Mouse (Mus musculus) stomach, embryonic 14.5 days (tissue): ENCODE data around the gene H2-DMb2. TPM values are rescaled to one million over a fixed set of nuclear protein-coding genes. Genes with fewer than 3 reads are reported as not detected.

Experiments
- ATAC-seq: fragments of 200-750 bp; cut with Nextera tagmentation; 2 replicates; pipeline ENCODE4 v1.8.0; 2017; ENCODE audit warnings: low read depth, moderate TSS enrichment; ENCODE audit not compliant: insufficient number of reproducible peaks, insufficient read depth, low FRiP score
- H3K27ac ChIP-seq: fragments of 300-500 bp; sonication (generic); 2 replicates; pipeline ENCODE4 v1.5.1; 2014; ENCODE audit warnings: mild to moderate bottlenecking, low read length, moderate library complexity, mixed read lengths
- H3K27me3 ChIP-seq: fragments of 300-500 bp; sonication (generic); 2 replicates; pipeline ENCODE4 v1.6.1; 2014; ENCODE audit warnings: low read length, control low read depth, mixed read lengths; ENCODE audit not compliant: control insufficient read depth, insufficient read depth
- H3K36me3 ChIP-seq: fragments of 300-500 bp; sonication (generic); 2 replicates; pipeline ENCODE4 v1.6.1; 2014; ENCODE audit warnings: mild to moderate bottlenecking, control low read depth, low read length, moderate library complexity, mixed read lengths; ENCODE audit not compliant: control insufficient read depth, insufficient read depth
- H3K4me1 ChIP-seq: fragments of 300-500 bp; sonication (generic); 2 replicates; pipeline ENCODE4 v1.6.1; 2014; ENCODE audit warnings: low read length, control low read depth, mixed read lengths; ENCODE audit not compliant: control insufficient read depth, insufficient read depth
- H3K4me2 ChIP-seq: fragments of 300-500 bp; sonication (generic); replicated peaks from 2 replicates; pipeline ENCODE4 v1.6.1; 2014; ENCODE audit warnings: low read depth, low read length, control low read depth
- H3K4me3 ChIP-seq: fragments of 300-500 bp; sonication (generic); 2 replicates; pipeline ENCODE4 v1.5.1; 2014; ENCODE audit warnings: low read depth, low read length, control low read depth
- H3K9ac ChIP-seq: fragments of 300-500 bp; sonication (generic); replicated peaks from 2 replicates; pipeline ENCODE4 v1.6.1; 2014; ENCODE audit warnings: low read depth, mild to moderate bottlenecking, control low read depth, low read length, moderate library complexity, mixed read lengths
- H3K9me3 ChIP-seq: fragments of 300-500 bp; sonication (generic); 2 replicates; pipeline ENCODE4 v1.6.1; 2016; ENCODE audit warnings: low read depth, low read length, control low read depth; ENCODE audit not compliant: control insufficient read depth
- WGBS: fragments of 180-500 bp; shearing (Covaris S2); extraction: QIAGEN DNeasy Blood & Tissue Kit; methylation state at CpG from one replicate; pipeline ENCODE4 v1.1.7; 2014; 5-methylcytosine and 5-hydroxymethylcytosine counted together
- polyA plus RNA-seq: library from polyadenylated mRNA; unstranded; fragments of >200 nt; fragmentation: Nextera tagmentation; extraction: Ambion mirVana; gene quantifications from 2 replicates; pipeline ENCODE4 v1.2.1, GENCODE M21; 2014

Gene H2-DMb2
- polyA plus RNA-seq, 1 experiment from 2014 or later = 0.38 TPM

- H3K4me1 ChIP-seq = no peaks in the 10 kb centered on the region; the same call in 1 of the 2 replicates
- ATAC-seq = peak; percentile 96
- no peak overlapping the region for H3K27ac ChIP-seq
- H3K9me3 ChIP-seq = no peaks in the 10 kb centered on the region
- peak overlapping the region; percentile 49 for H3K4me2 ChIP-seq
- H3K9ac ChIP-seq = no peak overlapping the region
- H3K36me3 ChIP-seq = no peaks in the 10 kb centered on the region
- H3K4me3 ChIP-seq = peak overlapping the region; percentile 23
- 0 out of 2 replicates have a peak, but pooled peaks cover 4% of the 10 kb centered on the region for H3K27me3 ChIP-seq
- WGBS = 6% methylated on average over 31 of the region's 31 CpGs
Measured at GRCm38 (mm10) chr17:34135297-34136224, 7.5 kb upstream of the H2-DMb2 start.

- peaks cover 7% of the 10 kb centered on the region; the same call in 1 of the 2 replicates for H3K27me3 ChIP-seq
- WGBS = 61% methylated on average over 7 of the region's 7 CpGs
Measured at GRCm38 (mm10) chr17:34137601-34138000, 5.5 kb upstream of the H2-DMb2 start.

GRCm38 (mm10) chr17:34138655-34139054 lies 4.5 kb upstream of the H2-DMb2 start:
- Histone ChIP-seq H3K27me3 (peaks cover 7% of the 10 kb centered on the region; the same call in 1 of the 2 replicates), H3K4me1 (no peaks in the 10 kb centered on the region; the same call in 1 of the 2 replicates), H3K9me3 (no peaks in the 10 kb centered on the region), H3K4me3 (no peak overlapping the region), H3K9ac (no peak overlapping the region), H3K4me2 (no peak overlapping the region), H3K27ac (no peak overlapping the region), H3K36me3 (no peaks in the 10 kb centered on the region)
- 84% methylated on average over 7 of the region's 7 CpGs for WGBS
- no peak for ATAC-seq

More at GRCm38 (mm10) chr17:34137601-34138000, 5.5 kb upstream of the H2-DMb2 start:
- Histone ChIP-seq H3K4me3 (no peak overlapping the region), H3K4me1 (no peaks in the 10 kb centered on the region; the same call in 1 of the 2 replicates), H3K9ac (no peak overlapping the region), H3K36me3 (no peaks in the 10 kb centered on the region), H3K4me2 (no peak overlapping the region), H3K9me3 (no peaks in the 10 kb centered on the region), H3K27ac (no peak overlapping the region)
- no peak for ATAC-seq

DNA sequence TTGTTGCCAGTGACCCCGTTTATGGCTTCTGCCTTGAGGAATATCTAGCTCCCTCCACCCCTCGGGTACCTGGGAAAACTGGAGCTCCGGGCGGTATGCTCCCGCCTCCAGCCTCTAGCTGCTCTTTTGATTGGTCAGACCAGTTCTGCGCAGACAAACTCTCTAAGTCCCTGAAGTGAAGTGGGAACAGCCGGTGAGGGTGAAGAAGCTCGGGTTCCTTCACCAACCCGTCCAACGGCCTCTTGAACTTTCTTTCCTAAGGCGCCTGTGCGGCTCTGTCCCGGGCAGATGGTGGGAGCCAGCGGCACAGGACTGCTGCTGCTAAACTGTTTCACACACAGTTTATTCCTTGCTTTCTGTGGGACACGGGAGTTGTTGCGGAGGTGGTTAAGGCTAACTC lies 3.7 kb upstream of the H2-DMb2 start:
- Histone ChIP-seq H3K27ac (no peak overlapping the region), H3K4me1 (no peaks in the 10 kb centered on the region; the same call in 1 of the 2 replicates), H3K27me3 (peaks cover 7% of the 10 kb centered on the region; the same call in 1 of the 2 replicates), H3K4me2 (peak overlapping the region; percentile 72), H3K4me3 (peak overlapping the region; percentile 27), H3K36me3 (no peaks in the 10 kb centered on the region), H3K9me3 (no peaks in the 10 kb centered on the region), H3K9ac (no peak overlapping the region)
- WGBS = 2% methylated on average over 16 of the region's 16 CpGs
- ATAC-seq = no peak

DNA sequence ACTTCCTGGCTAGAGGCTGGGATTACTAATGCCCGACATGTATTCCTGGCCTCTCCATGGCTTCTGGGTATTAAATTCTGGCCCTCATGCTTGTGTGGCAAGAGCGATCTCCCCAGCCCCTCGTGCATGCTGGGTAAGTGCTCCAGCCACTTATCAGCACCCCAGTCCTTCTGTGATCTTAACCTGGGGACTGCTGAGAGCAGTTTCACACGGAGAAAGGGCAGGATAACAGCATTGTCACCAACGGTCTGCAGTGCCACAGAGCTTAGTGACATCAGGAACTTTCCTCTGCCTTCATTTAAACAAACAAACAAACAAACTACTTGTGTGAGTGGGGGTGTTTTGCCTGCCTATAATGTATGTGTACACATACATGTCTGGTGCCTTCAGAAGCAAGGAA lies 2.9 kb upstream of the H2-DMb2 start:
- Histone ChIP-seq H3K9ac (no peak overlapping the region), H3K9me3 (no peaks in the 10 kb centered on the region), H3K27me3 (peaks cover 7% of the 10 kb centered on the region; the same call in 1 of the 2 replicates), H3K4me1 (no peaks in the 10 kb centered on the region; the same call in 1 of the 2 replicates), H3K4me3 (peak overlapping the region; percentile 27; the same call in 1 of the 2 replicates), H3K36me3 (no peaks in the 10 kb centered on the region), H3K27ac (no peak overlapping the region), H3K4me2 (peak overlapping the region; percentile 72)
- 11% methylated on average over 5 of the region's 5 CpGs for WGBS
- no peak for ATAC-seq

GRCm38 (mm10) chr17:34141448-34141847 lies 1.7 kb upstream of the H2-DMb2 start:
- H3K27ac ChIP-seq = no peak overlapping the region
- H3K9ac ChIP-seq = no peak overlapping the region
- no peaks in the 10 kb centered on the region for H3K36me3 ChIP-seq
- H3K4me3 ChIP-seq = no peak overlapping the region
- WGBS = 62% methylated on average over 4 of the region's 4 CpGs
- no peaks in the 10 kb centered on the region; the same call in 1 of the 2 replicates for H3K4me1 ChIP-seq
- peaks cover 7% of the 10 kb centered on the region; the same call in 1 of the 2 replicates for H3K27me3 ChIP-seq
- H3K4me2 ChIP-seq = no peak overlapping the region
- H3K9me3 ChIP-seq = no peaks in the 10 kb centered on the region
- ATAC-seq = no peak

DNA sequence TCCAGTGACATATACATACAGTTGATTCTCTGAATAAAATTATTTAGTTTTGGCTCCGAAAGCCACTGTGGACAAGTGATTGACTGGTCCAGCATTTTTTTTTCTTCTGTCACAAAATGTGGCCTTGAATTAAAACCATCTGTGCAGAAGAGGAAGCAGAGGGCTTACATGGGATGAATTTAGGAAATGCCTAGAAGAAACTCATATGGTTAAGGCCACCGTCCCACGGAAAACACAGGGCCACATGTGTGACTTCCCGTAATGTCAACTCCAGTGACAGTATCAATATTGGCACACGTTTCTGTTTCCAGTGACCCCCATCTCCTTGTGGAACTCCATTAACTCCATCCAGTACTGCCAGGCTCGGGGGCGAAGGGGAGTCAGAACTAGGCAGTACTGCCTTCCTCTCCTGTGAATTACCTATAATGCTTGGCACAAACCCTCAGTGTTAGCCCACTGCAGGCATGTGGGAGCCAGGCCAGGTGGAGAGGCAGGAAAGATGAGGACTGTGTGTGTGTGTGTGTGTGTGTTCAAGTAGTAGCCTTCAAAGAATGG lies 574 bp upstream of the H2-DMb2 start:
- H3K4me3 ChIP-seq = no peak overlapping the region
- H3K27ac ChIP-seq = no peak overlapping the region
- peaks cover 7% of the 10 kb centered on the region; the same call in 1 of the 2 replicates for H3K27me3 ChIP-seq
- H3K36me3 ChIP-seq = no peaks in the 10 kb centered on the region
- no peaks in the 10 kb centered on the region for H3K9me3 ChIP-seq
- no peak for ATAC-seq
- no peak overlapping the region for H3K9ac ChIP-seq
- no peaks in the 10 kb centered on the region; the same call in 1 of the 2 replicates for H3K4me1 ChIP-seq
- 82% methylated on average over 7 of the region's 7 CpGs for whole genome bisulfite sequencing
- H3K4me2 ChIP-seq = no peak overlapping the region

DNA sequence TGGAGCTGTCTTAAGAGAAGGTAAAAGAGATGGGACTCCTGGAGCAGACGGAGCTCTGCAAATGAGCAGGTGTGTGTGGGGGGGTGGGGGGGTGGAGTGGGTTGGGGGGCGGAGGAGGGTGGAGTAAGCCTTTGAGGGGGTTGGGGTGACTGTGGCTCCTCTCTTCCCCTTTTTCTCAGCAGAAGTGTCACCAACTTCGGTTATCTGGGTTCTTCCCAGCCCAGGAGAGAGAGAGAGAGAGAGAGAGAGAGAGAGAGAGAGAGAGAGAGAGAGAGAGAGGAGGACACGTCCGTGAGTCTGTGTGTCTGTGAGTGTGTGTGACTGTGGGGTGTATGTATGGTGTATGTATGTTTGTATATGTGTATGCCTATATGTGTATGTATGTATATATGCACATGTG lies 354 bp downstream of the H2-DMb2 start:
- no peak for ATAC-seq
- no peak overlapping the region for H3K4me2 ChIP-seq
- no peaks in the 10 kb centered on the region; the same call in 1 of the 2 replicates for H3K4me1 ChIP-seq
- 71% methylated on average over 5 of the region's 5 CpGs for WGBS
- H3K27ac ChIP-seq = no peak overlapping the region
- no peaks in the 10 kb centered on the region for H3K9me3 ChIP-seq
- peaks cover 4% of the 10 kb centered on the region; the same call in 1 of the 2 replicates for H3K27me3 ChIP-seq
- no peak overlapping the region for H3K4me3 ChIP-seq
- H3K36me3 ChIP-seq = no peaks in the 10 kb centered on the region
- H3K9ac ChIP-seq = no peak overlapping the region
